Mouse (Mus musculus) intestine, postnatal 0 days (tissue): ENCODE measurements around the gene Lemd1. TPM values are rescaled to one million over a fixed set of nuclear protein-coding genes. Genes with fewer than 3 reads are reported as not detected.

Source experiments
- ATAC-seq: fragments of 200-750 bp; cut with Nextera tagmentation; 2 replicates; pipeline ENCODE4 v1.8.0; 2017; ENCODE audit warnings: mild to moderate bottlenecking, moderate TSS enrichment, moderate library complexity
- H3K27ac ChIP-seq: fragments of 300-500 bp; sonication (generic); 2 replicates; pipeline ENCODE4 v1.5.1; 2014; ENCODE audit warnings: mild to moderate bottlenecking, low read depth, low read length, moderate library complexity
- H3K27me3 ChIP-seq: fragments of 300-500 bp; sonication (generic); replicated peaks from 2 replicates; pipeline ENCODE4 v1.6.1; 2014; ENCODE audit warnings: low read length, mixed read lengths; ENCODE audit not compliant: control insufficient read depth, insufficient read depth
- H3K36me3 ChIP-seq: fragments of 300-500 bp; sonication (generic); 2 replicates; pipeline ENCODE4 v1.6.1; 2014; ENCODE audit warnings: mild to moderate bottlenecking, moderate library complexity; ENCODE audit not compliant: control insufficient read depth, insufficient read depth
- H3K4me1 ChIP-seq: fragments of 300-500 bp; sonication (generic); replicated peaks from 2 replicates; pipeline ENCODE4 v1.6.1; 2014; ENCODE audit warnings: antibody characterized with exemption, low read length, mixed read lengths; ENCODE audit not compliant: control insufficient read depth, insufficient read depth
- H3K4me2 ChIP-seq: fragments of 300-500 bp; sonication (generic); replicated peaks from 2 replicates; pipeline ENCODE4 v1.6.1; 2014; ENCODE audit warnings: low read depth, mild to moderate bottlenecking, moderate library complexity
- H3K4me3 ChIP-seq: fragments of 300-500 bp; sonication (generic); 2 replicates; pipeline ENCODE4 v1.5.1; 2014; ENCODE audit warnings: low read depth, low read length
- H3K9ac ChIP-seq: fragments of 300-500 bp; sonication (generic); 2 replicates; pipeline ENCODE4 v1.6.1; 2014; ENCODE audit warnings: mild to moderate bottlenecking, low read depth, low read length
- H3K9me3 ChIP-seq: fragments of 300-500 bp; sonication (generic); 2 replicates; pipeline ENCODE4 v1.6.1; 2016; ENCODE audit warnings: mixed run types; ENCODE audit not compliant: control insufficient read depth
- CTCF ChIP-seq: sonication (generic); IDR thresholded peaks from 2 replicates; pipeline ENCODE4 v1.5.1; 2016; ENCODE audit warnings: low read depth, mild to moderate bottlenecking, control low read depth, antibody characterized with exemption, moderate library complexity
- WGBS: fragments of 180-500 bp; shearing (Covaris S2); extraction: QIAGEN DNeasy Blood & Tissue Kit; methylation state at CpG from one replicate; pipeline ENCODE4 v1.1.7; 2014; 5-methylcytosine and 5-hydroxymethylcytosine counted together
- polyA plus RNA-seq: library from polyadenylated mRNA; unstranded; fragments of >200 nt; fragmentation: Nextera tagmentation; extraction: Ambion mirVana; gene quantifications from 2 replicates; pipeline ENCODE4 v1.2.1, GENCODE M21; 2015

Gene Lemd1
- polyA plus RNA-seq, result 0.08 TPM in 1 of 2 replicates, not detected in the other

- Histone ChIP-seq H3K9me3 (no peaks in the 10 kb centered on the region), H3K36me3 (no peaks in the 10 kb centered on the region), H3K4me2 (peak within 1 kb of the TSS; percentile 92), H3K27me3 (peaks cover 72% of the 10 kb centered on the region), H3K4me3 (peak within 1 kb of the TSS; percentile 54), H3K27ac (no peak within 1 kb of the TSS), H3K9ac (0 out of 2 replicates have a peak within 1 kb of the TSS, but pooled peaks have one; percentile 7), H3K4me1 (no peaks in the 10 kb centered on the region)
- ATAC-seq, result no peak
- TF ChIP-seq CTCF, result no peak
- 1% methylated on average over 34 of the region's 34 CpGs for WGBS
Observed at GRCm38 (mm10) chr1:132191093-132191785, at the start of gene Lemd1, which contains the start of gene AC124108.1. Gene Lemd1 (plus strand): TSS chr1:132191431. Gene AC124108.1 (plus strand): TSS chr1:132191457.

- Histone ChIP-seq H3K4me2 (no peak overlapping the region), H3K4me3 (no peak overlapping the region), H3K4me1 (peaks cover 3% of the 10 kb centered on the region; the same call in 1 of the 2 replicates), H3K36me3 (no peaks in the 10 kb centered on the region), H3K9ac (no peak overlapping the region), H3K27ac (no peak overlapping the region), H3K27me3 (no peaks in the 10 kb centered on the region), H3K9me3 (no peaks in the 10 kb centered on the region)
- no peak for TF ChIP-seq CTCF
- 73% methylated on average over 13 of the region's 13 CpGs for WGBS
- ATAC-seq, result no peak
Observed at GRCm38 (mm10) chr1:132141753-132142152, 49.5 kb upstream of the Lemd1 start.

DNA sequence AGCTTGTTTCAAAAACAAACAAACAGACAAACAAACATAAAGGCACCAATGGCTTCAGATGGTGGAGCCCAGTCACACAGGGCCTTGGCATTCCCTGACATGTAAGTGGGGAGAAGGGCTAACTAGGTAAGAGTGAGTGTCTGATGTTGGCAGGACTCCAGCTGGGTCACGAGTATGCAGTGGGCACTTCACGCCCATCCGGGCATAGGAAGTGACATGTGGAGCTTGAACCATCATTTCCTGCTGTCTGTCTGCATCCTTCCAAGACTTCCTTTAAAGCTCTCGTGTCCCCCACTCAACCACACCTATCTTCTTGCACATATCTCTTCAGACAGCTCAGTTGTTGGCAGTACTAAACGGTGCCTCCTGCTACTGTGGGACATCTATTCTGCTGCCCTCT, 48.2 kb upstream of the Lemd1 start:
- no peak for TF ChIP-seq CTCF
- H3K27ac ChIP-seq, result no peak overlapping the region
- H3K4me3 ChIP-seq, result no peak overlapping the region
- 43% methylated on average over 5 of the region's 5 CpGs for WGBS
- H3K36me3 ChIP-seq, result no peaks in the 10 kb centered on the region
- H3K9ac ChIP-seq, result no peak overlapping the region
- peaks cover 3% of the 10 kb centered on the region; the same call in 1 of the 2 replicates for H3K4me1 ChIP-seq
- no peak for ATAC-seq
- no peak overlapping the region for H3K4me2 ChIP-seq
- no peaks in the 10 kb centered on the region for H3K9me3 ChIP-seq
- H3K27me3 ChIP-seq, result no peaks in the 10 kb centered on the region

DNA sequence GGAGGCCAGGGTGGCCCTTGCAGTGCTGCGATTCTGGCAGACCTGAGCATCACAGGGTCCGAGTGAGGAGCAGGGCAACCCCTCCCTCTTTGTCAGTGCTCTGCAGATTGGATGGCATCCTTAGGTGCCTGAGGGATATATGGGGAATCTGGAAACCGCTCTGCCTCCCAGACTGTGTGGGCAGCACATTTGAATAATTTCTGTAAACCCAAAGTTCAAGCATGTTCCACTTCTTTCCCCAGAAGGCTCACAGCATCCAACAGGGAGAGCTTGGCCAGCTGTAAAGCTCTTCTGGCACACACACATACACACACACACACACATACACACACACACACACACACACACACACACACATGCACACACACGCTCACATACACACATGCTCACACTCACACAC, 47.5 kb upstream of the Lemd1 start:
- no peak for ATAC-seq
- Histone ChIP-seq H3K27ac (no peak overlapping the region), H3K9me3 (no peaks in the 10 kb centered on the region), H3K27me3 (no peaks in the 10 kb centered on the region), H3K9ac (no peak overlapping the region), H3K36me3 (no peaks in the 10 kb centered on the region), H3K4me2 (no peak overlapping the region), H3K4me1 (0 out of 2 replicates have a peak, but pooled peaks cover 3% of the 10 kb centered on the region), H3K4me3 (no peak overlapping the region)
- 77% methylated on average over 4 of the region's 4 CpGs for WGBS
- no peak for TF ChIP-seq CTCF

DNA sequence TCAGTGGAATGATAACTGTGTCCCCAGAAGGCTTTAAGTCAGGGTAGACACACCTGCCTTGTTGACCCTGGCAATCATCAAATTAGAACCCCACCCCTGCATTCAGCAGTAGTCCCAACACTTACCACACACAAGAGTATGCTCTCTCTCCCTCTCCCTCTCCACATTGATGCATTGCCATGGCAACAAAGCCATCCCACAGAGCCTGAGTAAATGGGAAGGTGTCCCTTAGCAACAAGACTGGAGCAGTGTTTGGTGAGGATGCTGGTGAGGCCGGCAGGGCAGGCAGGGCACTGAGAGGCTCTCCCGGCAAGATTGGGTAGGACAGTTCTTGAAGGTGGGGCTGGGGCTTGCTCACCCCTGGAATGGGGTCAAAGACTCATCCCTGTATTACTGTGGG, 47.0 kb upstream of the Lemd1 start:
- no peak overlapping the region for H3K27ac ChIP-seq
- no peaks in the 10 kb centered on the region for H3K27me3 ChIP-seq
- H3K4me3 ChIP-seq, result no peak overlapping the region
- 0 out of 2 replicates have a peak, but pooled peaks cover 3% of the 10 kb centered on the region for H3K4me1 ChIP-seq
- TF ChIP-seq CTCF, result no peak
- H3K36me3 ChIP-seq, result no peaks in the 10 kb centered on the region
- H3K9ac ChIP-seq, result no peak overlapping the region
- ATAC-seq, result no peak
- no peak overlapping the region for H3K4me2 ChIP-seq
- WGBS, result 21% methylated on average over 2 of the region's 2 CpGs
- H3K9me3 ChIP-seq, result no peaks in the 10 kb centered on the region

- H3K4me1 ChIP-seq, result 0 out of 2 replicates have a peak, but pooled peaks cover under 1% of the 10 kb centered on the region
- no peak for TF ChIP-seq CTCF
- no peak overlapping the region for H3K4me2 ChIP-seq
- WGBS, result 75% methylated on average over 3 of the region's 3 CpGs
- no peak for ATAC-seq
- H3K27me3 ChIP-seq, result no peaks in the 10 kb centered on the region
- H3K36me3 ChIP-seq, result no peaks in the 10 kb centered on the region
- H3K4me3 ChIP-seq, result no peak overlapping the region
- no peak overlapping the region for H3K27ac ChIP-seq
- no peak overlapping the region for H3K9ac ChIP-seq
- no peaks in the 10 kb centered on the region for H3K9me3 ChIP-seq
Observed at GRCm38 (mm10) chr1:132144837-132145236, 46.4 kb upstream of the Lemd1 start.
